Mouse (Mus musculus) left cerebral cortex, postnatal 25 days (tissue): ENCODE measurements around the gene Cfap161. TPM values are rescaled to one million over a fixed set of nuclear protein-coding genes. Genes with fewer than 3 reads are reported as not detected.

Experiments
- total RNA-seq, 2 experiments: library from RNA; stranded (reverse); gene quantifications; 2 replicates each; pipeline ENCODE4 v1.2.3; 2021

The Cfap161 gene
- total RNA-seq, 2 experiments from 2014 or later: 0.25 to 0.80 TPM

Other genes starting within 250 kb of the Cfap161 start
- under 1 TPM; 0.07 to 0.14 TPM for gene Tmc3, start 210.0 kb downstream of the Cfap161 start, total RNA-seq
- gene Stard5, start 162.9 kb downstream of the Cfap161 start, total RNA-seq: 1 to 10 TPM; 6.5 to 9.6 TPM
- gene Il16, start 49.2 kb downstream of the Cfap161 start, total RNA-seq: 1 to 10 TPM; 1.9 to 2.7 TPM
- gene Tlnrd1, start 89.4 kb upstream of the Cfap161 start, total RNA-seq: 10 to 100 TPM; 21.4 to 26.5 TPM
- gene Mesd, start 89.6 kb upstream of the Cfap161 start, total RNA-seq: 10 to 100 TPM; 54.7 to 58.8 TPM